ENCODE assay signal across 8 mouse cellular contexts in the genomic region with DNA sequence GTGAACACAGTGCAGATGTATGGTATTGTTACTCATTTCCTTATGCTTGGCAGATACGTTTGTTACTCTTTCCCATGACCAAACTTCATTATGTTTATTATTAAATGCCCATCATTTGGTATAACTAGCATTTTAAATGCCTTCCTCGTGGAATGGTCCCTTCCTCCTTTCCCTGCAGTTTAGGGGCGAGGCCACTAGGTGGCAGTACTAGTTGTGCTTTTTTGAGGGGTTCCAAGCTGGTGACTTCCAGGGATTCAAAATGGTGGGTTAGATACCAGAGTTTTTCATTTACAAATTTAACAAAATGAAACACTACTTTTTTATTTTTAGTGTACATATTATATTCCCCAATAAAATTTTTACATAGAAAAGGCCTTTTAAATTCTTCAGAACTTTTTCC.
DNase-seq lines count a peak whose midpoint lies in the region; ATAC-seq and TF ChIP-seq lines count a peak whose summit lies in the region.

No protein-coding gene starts in this region.

- H3K27ac ChIP-seq in kidney, postnatal 0 days = no peak overlapping the region
- H3K27ac ChIP-seq in bone marrow macrophage, adult 2 months (ENCODE audit: insufficient read depth, low read depth, low read length) = no peak overlapping the region
- H3K27ac ChIP-seq in midbrain, postnatal 0 days (ENCODE audit: low read depth, low read length) = no peak overlapping the region

- peak; percentile 88 for TF ChIP-seq CTCF in kidney, postnatal 0 days (IDR thresholded peaks at IDR 0.05; ENCODE audit: low read depth)
- peak; percentile 82 for TF ChIP-seq CTCF in G1E (IDR thresholded peaks at IDR 0.05; ENCODE audit: low read depth, low read length)
- peak; percentile 68 for TF ChIP-seq CTCF in bone marrow macrophage, adult 2 months (IDR thresholded peaks at IDR 0.05; ENCODE audit: low read depth, low read length)
- TF ChIP-seq CTCF in midbrain, postnatal 0 days (IDR thresholded peaks at IDR 0.05) = peak; percentile 79

- H3K9me3 ChIP-seq in kidney, postnatal 0 days (replicated peaks; ENCODE audit: low read length) = no peaks in the 10 kb centered on the region
- no peaks in the 10 kb centered on the region for H3K9me3 ChIP-seq in G1E (replicated peaks)
- H3K9me3 ChIP-seq in midbrain, postnatal 0 days (ENCODE audit: low read length) = no peaks in the 10 kb centered on the region

- WGBS in kidney, postnatal 0 days = 35% methylated on average over 3 of the region's 3 CpGs
- WGBS in midbrain, postnatal 0 days = 36% methylated on average over 3 of the region's 3 CpGs

- H3K9ac ChIP-seq in kidney, postnatal 0 days (ENCODE audit: low read depth, low read length) = no peak overlapping the region
- H3K9ac ChIP-seq in midbrain, postnatal 0 days (replicated peaks; ENCODE audit: low read length, poor library complexity, severe bottlenecking) = no peak overlapping the region

- H3K27me3 ChIP-seq in kidney, postnatal 0 days (ENCODE audit: insufficient read depth, low read length) = no peaks in the 10 kb centered on the region
- H3K27me3 ChIP-seq in G1E (ENCODE audit: insufficient read depth, low read length) = no peaks in the 10 kb centered on the region
- H3K27me3 ChIP-seq in midbrain, postnatal 0 days (ENCODE audit: insufficient read depth, low read length) = no peaks in the 10 kb centered on the region

- H3K36me3 ChIP-seq in kidney, postnatal 0 days (ENCODE audit: insufficient read depth, low read length) = peaks cover 82% of the 10 kb centered on the region
- peaks cover 95% of the 10 kb centered on the region for H3K36me3 ChIP-seq in G1E (replicated peaks)
- H3K36me3 ChIP-seq in midbrain, postnatal 0 days (ENCODE audit: insufficient read depth, low read length) = peaks cover 64% of the 10 kb centered on the region

- H3K4me3 ChIP-seq in kidney, postnatal 0 days (replicated peaks; ENCODE audit: low read depth, low read length) = no peak overlapping the region
- no peak overlapping the region for H3K4me3 ChIP-seq in G1E (ENCODE audit: low read depth, low read length)
- no peak overlapping the region for H3K4me3 ChIP-seq in bone marrow macrophage, adult 2 months (ENCODE audit: insufficient read depth, low read length)
- no peak overlapping the region for H3K4me3 ChIP-seq in midbrain, postnatal 0 days (ENCODE audit: low read depth, low read length)

- TF ChIP-seq POLR2A in bone marrow macrophage, adult 2 months (IDR thresholded peaks at IDR 0.05; ENCODE audit: borderline replicate concordance, low read depth, low read length) = no peak

- H3K4me1 ChIP-seq in kidney, postnatal 0 days (replicated peaks; ENCODE audit: insufficient read depth, low read length) = no peaks in the 10 kb centered on the region
- H3K4me1 ChIP-seq in G1E (ENCODE audit: insufficient read depth, low read depth, low read length) = peaks cover 2% of the 10 kb centered on the region; the same call in 1 of the 2 replicates
- H3K4me1 ChIP-seq in bone marrow macrophage, adult 2 months (ENCODE audit: control insufficient read depth, insufficient read depth, low read length) = no peaks in the 10 kb centered on the region
- no peaks in the 10 kb centered on the region for H3K4me1 ChIP-seq in midbrain, postnatal 0 days (ENCODE audit: insufficient read depth, low read length)

- DNase-seq in kidney, postnatal 0 days (ENCODE audit: low spot score) = peak; percentile 80
- DNase-seq in kidney, adult 11 months = no peak
- no peak for DNase-seq in G1E (ENCODE audit: low spot score)
- peak; percentile 47 to 81 for DNase-seq in layer of hippocampus, postnatal 25 days (ENCODE audit: extremely low spot score in 1 of 2, low spot score in 1 of 2)
- peak; percentile 58 for DNase-seq in midbrain, postnatal 0 days (ENCODE audit: low spot score)
- peak; percentile 50 for DNase-seq in thymus, postnatal 25 days

- ATAC-seq in kidney, postnatal 0 days (replicated peaks; ENCODE audit: low FRiP score, low read depth) = peak; percentile 27; the same call in 1 of the 2 replicates
- 0 out of 2 replicates have a peak, but pooled peaks have one; percentile 8 for ATAC-seq in G1E (ENCODE audit: extremely low read depth, insufficient number of reproducible peaks, low FRiP score, poor library complexity, severe bottlenecking)
- ATAC-seq in erythroblast, adult 5-6 weeks (replicated peaks; ENCODE audit: low FRiP score, poor library complexity, severe bottlenecking) = 0 out of 2 replicates have a peak, but pooled peaks have one; percentile 53
- ATAC-seq in midbrain, postnatal 0 days (ENCODE audit: low FRiP score) = no peak

- H3K4me2 ChIP-seq in kidney, postnatal 0 days (ENCODE audit: low read length) = no peak overlapping the region
- no peak overlapping the region for H3K4me2 ChIP-seq in midbrain, postnatal 0 days (ENCODE audit: low read depth, low read length, poor library complexity, severe bottlenecking)

Comparison
In these comparisons a context has a peak if more than half of its experiments do, and no peak if none do; other contexts are left out.
1. DNase-seq: peak in kidney, postnatal 0 days (single experiment), layer of hippocampus, postnatal 25 days (2 of 2), midbrain, postnatal 0 days (single experiment) and thymus, postnatal 25 days (single experiment); none in kidney, adult 11 months (single experiment) and G1E (single experiment).
2. Peak in every context shown above with its lines, with median percentiles within 50 percentile points of each other: CTCF ChIP-seq.